Mouse (Mus musculus) cerebellum, postnatal 25 days (tissue): ENCODE measurements at regions not wholly inside any gene's neighbourhood (a gene's known extent, or its start where the extent isn't known, plus 50 kb on each side); places are given as distances from the start of the nearest gene placed in this dataset.
A peak's percentile ranks its signal among the peaks of the same experiment; 100 is the strongest.

Source experiments
- DNase-seq, 2 experiments: peaks; one replicate each; pipeline ENCODE4 v3.0.0; 2021; ENCODE audit warnings: mixed read lengths in 2 of 2

DNA sequence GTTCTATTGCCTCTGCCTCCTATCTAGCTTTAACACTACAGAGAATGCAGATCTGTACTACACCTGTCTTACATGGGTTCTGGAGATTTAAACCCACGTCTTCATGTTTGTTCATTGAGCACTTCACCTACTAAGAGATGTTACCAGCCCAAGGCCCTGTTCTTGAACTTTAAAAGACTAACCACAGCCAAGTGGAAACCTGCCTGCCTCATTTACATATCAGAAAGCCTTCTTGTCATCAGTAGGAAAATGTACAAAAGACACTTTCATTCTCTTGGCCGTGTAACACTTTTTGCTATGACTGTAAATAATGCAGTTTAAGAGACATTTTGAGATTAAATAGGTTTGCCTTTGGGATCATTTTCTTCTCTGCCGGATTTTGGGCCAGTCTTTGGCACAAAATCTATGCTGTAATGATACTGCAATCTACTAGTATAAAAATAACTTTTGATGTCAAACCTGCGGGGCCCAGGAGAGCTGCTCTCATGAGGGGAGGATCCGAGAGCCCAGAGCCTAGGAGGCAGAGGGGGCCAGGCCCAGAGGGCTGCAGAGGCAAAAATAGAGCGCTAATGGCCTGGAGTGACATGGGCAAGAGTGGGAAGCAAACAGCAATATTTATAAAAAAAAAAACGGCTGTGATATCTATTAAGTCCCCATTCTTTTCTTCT, 318.4 kb upstream of the Myo3a start:
- peak in 1 of 2 experiments; percentile 43 for DNase-seq

DNA sequence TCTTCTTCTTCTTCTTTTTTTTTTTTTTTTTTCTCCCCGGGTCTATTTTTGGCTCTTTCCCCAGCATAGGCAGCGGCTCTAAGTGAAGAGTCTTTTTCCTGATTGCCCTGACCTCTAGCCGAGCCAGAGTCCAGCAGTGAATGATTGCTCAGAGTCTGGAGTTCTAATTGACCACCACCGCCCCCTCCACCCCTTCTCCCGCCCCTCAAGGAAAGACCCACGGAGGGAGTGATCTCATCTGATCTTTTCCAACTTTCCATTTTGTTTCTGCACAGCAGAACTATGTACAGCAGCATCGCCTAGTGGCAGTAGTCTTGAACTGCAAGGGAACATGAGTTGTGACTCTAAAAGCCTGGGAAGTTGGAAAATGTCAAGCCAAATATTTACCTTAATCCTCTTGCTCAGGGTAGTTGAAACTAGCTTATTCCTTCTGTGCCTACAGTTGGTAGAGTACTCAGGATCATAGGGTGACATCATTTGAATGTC, 317.8 kb upstream of the Myo3a start:
- DNase-seq = peak; percentile 86 to 92

DNA sequence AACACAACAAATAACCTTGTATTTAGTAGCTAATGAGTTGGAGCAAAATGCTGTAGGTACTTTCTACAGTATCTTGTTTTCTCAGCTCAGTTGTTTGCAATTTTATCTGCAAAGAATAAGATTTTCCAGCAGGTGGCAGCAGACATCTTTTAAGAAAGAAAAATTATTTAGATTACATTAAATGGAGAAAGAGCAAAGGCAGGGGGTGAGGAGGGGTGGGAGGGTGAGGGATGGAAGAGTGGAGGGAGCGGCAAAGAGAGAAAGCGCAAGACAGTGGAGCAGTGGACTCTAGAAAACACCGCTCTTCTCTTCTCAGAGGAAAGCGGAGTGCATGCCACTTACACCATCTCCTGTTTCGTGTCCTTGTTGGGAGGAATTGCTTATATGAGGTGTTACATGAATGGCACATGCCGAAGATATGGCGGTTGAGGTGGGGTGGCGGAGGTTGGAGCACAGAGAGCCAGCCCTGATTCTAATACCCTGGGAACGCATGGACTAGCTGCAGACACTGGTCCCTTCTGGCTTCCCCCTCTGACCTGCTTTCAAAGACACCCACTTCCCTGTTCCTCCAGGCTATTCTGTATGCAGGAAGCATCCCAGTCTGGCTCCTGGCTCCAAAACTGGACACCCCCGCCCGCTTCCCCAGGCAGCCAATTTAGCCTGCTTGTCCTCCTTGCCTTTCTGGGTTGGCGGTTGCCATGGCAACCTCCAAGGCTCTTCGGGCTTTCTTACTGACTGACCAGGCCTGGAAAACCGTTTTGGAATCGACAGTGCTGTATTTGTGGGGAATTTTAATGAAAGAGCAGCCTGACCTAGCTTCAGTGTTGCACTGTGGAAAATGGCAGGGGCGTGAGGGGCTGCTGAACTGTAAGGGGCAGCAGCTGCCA, 309.3 kb upstream of the Myo3a start:
- DNase-seq = peak; percentile 88 to 91

DNA sequence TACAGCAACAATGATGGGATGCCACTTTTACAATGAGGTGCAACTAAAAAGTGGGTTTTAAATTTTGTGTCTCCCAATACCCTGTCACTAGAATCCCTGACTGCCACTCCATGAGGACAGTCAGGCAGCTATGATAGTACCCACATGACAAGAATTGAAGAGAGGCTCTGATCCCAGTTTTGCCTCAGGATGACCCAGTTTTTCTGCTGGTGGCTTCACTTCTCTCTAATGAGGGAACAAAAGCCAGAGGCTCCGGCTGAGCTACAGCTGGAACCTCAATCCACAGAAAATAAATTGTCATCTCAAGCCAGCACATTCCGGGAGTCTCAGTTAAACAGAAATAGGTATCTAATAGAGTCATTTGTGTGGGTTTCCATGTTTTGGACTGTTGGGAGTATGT, 308.2 kb upstream of the Myo3a start:
- DNase-seq = peak; percentile 17 to 41

DNA sequence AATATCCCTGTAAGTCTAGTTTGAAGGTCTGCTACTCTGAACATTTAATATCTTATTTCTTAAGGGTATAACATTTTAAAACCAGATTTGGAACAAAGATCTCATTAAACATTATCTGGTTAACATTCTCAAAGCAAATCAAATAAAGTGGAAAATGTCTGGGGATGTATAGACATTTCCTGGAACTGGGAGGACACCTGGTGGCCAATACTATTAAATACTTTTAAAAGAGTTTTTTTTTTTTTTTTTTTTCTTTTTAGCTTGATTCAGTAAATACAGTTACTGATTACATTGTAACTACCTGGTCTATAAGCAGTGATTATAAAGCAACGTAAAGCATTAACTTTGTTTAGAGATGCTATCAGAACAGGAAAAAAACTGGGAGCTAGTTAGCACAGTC, 299.6 kb upstream of the Myo3a start:
- peak in 1 of 2 experiments; percentile 27 for DNase-seq

DNA sequence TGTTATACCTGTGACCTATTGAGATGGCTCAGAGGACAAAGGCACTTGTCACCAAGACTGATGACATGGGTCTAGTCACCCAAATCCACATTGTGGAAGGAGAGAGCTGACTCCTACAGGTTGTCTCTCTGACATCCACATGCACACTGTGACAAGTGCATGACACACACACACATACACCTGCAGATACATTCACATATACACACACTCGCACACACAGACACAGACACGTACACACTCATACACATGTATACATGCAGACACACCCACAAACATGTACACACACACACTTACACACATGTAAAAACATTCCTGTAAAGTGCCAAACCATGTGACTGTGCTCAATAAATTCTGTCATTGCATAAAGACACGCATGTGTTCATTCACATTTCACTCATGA, 287.3 kb upstream of the Myo3a start:
- DNase-seq = no peak

DNA sequence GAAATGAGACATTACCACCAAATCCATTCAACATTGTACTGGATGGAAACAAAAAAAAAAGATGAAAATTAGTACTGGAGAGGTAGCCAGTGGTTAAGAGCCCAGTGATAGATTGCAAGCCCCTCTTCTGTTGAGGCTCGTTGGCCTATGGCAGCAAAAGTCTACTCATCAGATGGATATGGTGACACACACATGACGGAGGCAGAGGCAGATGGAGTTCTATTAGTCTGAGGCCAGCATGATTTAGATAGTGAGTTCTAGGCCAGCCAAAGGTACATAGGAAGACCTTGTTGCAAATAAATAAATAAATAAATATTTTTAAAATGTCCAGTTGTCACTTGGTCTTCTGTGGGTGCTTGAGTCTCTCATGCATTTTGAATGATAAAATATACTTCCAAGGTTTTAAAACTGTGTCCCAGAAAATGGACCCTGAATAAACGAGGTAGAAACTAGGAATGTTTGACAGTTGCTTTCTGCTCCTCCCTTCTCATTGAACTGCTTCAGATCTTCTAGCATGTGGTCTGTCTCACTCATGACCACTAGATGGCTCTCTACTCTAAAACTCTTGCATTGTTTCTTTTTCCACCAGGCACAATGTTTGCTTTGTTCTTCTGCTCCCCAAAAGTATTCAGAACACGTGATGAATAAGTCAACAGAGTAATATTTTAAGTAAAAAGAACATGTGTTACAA, 286.4 kb upstream of the Myo3a start:
- peak in 1 of 2 experiments; percentile 30 for DNase-seq

DNA sequence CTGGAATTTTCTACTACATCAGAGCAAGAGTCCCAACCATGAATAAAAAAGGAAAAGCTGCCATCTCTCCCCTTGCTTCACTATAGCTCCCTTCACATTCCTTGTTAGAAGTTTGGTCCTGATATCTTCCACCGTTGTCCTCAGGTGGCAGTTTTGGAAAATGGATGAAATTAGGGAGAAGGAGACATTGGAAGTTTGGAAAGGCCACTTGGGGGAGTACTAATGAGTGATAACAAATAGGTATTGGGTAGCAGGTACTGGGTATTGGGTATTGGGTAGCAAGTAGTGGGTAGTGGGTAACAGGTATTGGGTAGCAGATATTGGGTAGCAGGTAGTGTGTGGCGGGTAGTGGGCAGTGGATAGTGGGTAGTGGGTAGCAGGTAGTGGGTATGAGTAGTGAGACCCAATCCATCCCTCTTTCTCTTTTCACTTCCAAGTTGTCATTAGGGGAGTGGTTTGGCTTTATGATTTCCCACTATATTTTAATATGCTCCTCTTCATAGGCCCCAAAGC, 285.8 kb upstream of the Myo3a start:
- DNase-seq = no peak

DNA sequence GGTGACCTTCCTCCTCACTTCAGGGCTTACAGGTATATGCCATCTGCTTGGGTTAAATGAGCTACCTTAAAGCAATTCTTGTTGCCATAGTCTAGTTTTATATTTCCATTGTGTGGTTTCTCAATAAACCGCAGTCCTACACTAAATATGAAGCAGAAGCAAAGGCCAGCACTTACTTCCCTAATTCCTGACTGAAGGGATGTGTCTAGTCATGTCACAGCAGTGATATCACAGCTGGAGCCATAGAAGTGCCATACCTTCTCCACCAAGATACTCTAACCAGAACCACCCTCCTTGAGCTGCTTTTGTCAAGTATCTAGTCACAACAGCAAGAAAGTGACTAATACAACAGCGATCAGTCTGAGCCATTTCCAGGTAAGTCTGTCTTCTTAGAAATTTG, 283.6 kb upstream of the Myo3a start:
- DNase-seq = no peak

DNA sequence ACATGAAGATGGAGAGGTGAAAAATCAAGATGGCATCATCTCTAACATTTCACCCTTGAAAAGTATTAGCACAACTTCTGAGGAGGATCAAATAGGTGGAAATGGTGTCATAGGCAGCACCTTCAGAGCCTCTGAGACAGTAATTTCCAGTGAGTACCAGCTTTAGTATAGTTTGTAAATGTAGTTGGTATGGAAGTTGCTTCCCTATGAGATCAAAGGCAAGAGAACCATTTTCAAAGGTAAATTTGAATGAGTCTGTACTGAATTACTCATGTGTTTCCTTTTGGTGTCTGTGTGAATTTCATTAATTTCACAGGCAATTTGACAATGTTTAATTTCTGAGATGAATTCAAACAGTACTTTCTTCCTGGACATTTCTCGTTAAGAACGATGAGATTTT, 280.8 kb upstream of the Myo3a start:
- DNase-seq = no peak

DNA sequence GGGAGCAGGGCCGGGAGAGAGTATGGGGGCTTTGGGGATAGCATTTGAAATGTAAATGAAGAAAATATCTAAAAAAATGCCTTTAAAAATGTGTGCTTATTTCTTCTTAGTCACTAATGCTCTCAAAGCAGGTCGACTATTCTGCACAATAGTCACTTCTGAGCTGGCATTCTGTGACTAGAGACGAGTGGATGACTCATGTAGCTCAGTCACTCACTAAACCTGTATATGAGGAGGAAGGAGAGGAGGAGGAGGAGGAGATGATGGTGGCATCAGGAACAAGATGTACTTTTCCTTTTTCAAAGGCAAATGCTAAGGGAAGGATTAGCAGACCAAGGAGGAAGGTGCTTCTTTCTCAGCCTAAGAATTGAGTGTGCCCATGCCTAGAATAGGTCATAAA, 276.0 kb upstream of the Myo3a start:
- no peak for DNase-seq

DNA sequence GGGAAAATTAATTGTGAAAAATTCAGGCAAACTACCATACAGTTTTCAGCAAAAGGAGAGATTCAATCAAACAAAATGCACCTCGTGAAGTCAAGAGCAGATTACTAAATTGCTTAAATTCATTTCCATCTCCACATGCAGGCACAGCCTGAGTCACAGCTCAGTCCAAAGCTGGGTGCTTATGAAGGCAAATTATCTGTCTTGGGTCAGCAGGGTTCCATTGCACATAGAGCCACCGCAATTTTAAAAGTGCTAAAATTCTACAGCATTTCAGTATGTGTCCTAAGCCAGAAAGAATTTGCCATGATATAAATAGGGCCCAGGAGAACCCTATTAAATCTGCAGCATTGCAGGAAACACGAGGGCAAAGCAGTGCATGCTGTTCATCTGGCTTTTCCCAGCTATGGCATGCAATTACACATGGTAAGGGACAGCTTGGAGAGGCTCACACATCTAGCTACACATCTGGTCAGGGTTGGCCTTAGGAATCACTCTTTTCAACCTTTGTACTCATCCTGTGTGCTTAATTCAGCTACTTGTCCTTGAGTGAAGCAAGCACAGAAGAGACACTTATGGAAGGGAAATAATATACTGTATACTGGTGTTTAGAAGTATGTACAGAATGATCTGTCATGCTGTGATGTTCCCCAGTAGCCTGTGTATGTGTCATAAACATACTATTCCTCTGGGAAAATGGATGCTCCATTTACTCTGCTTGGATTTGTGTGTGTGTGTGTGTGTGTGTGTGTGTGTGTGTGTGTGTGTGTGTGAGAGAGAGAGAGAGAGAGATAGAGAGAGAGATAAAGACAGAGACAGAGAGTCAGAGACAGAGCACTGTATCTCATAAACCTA, 271.0 kb upstream of the Myo3a start:
- DNase-seq = no peak

DNA sequence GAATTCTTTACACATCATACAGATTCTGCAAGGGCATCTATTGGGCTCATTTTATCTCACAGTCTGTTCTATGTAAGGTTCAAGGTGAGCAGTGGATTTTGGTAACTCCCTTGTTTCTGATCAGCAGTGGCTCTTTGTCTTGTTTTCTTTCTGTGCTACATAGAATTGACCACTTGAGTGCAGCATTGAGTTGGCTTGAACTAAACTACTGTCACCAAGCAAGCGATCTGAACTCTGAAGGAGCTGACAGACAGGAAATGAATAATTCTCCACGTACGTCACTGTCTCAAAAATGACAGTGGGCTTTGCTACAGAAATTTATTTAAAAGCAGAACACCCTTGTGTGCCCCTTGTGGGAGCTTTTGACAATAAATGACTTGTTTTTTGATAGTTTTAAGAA, 268.9 kb upstream of the Myo3a start:
- DNase-seq = peak in 1 of 2 experiments; percentile 28

DNA sequence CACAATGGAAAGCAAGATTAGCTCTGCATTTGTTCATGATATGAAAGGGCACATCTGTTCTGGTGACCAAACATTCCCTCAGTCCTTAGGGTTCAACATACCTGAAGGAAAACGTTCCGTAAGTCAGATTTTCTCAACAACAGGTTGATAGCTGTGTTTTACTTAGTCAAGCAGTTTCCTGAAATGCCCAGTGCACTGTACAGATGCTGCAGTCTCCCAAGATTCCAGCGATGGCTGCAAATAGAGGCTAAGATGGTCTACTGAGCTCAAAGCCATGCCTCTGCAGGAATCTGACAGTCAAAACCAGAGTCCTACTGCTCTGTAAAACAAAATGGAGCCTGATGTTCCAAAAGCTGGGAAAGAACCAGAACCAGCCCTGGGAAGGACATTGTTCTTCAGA, 268.5 kb upstream of the Myo3a start:
- DNase-seq = no peak

DNA sequence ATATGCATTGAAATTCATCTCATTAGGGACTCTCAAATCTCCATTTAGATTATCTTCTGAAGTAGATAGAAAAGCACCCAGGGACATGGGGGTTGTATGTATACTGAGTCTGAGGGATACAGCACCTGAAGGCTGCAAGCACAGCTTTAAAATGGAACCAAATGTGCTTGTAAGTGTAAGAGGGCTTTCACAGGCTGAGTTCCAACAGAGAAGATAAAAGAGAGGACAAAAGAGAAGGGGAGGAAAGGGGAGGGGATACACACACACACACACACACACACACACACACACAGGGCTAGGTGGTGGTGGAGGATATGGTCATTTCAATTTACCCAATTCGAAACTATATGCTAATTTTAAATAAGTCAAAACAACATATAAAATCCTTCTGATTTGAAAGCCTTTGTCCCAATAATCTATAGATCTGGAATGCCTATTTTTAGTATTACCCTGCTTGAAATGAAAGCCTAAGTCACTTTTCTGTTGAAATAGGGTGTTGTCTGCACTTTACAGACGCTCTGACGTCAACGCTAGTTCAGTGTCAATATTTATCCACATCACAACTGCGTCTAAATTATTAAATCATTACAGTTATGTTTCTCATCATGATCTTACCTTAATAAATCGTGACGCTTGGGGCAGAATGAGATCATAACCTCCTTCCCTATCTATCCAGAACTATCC, 263.8 kb upstream of the Myo3a start:
- no peak for DNase-seq

DNA sequence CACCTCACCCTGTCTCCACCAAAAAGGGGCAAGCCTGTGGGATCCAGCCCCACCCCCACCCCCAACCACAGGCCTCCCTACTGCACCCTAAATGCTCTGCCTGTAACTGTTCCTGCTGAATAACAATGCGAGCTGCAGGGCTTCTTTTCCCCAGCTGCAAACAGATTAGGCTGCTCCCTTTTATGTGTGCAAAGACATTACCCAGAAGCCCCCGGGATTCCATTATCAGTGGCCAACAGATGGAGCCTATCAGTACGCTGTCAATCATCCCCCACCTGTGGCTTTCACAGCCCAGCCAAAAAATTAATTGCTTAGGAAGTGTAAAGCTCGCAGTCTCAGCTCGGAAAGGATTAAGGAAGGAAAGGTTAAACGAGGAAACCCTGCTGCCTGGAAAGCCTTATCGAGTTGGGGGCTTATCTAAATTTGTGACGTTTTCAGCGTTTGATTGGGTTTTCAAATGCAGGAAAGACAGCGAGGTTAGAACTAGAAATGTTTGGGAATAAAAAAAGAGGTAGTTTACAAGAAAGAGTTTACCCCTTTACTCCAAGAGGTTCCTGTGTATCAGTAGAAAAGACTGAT, 263.2 kb upstream of the Myo3a start:
- peak in 1 of 2 experiments; percentile 19 for DNase-seq

DNA sequence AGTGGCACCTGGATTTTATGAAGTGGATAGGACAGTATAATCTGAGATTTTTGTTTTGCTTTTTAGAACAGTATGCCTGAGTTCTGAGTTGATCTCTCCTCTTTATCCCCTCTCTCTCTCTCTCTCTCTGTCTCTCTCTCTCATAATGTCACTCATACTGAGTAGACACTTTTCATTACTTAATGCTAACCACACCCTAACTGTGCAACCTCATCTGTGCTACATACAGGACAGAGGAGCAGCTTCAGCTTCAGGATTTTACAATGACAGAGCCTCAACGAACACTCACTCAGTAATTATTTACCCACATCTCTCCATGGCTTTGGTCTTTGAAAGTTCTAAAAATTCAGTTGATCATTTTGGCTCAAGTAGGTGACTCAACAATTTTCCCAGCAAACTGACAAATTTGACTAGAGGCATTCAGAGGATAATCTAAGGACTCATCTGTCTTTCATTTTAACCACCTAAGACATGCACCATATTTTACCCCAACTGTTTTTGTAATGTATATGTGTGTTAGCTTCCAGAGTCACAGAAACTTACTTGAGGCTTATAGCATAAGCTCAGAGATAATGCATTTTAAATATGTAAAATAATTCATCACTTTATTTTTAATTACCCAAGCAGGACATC, 256.4 kb upstream of the Myo3a start:
- no peak for DNase-seq

DNA sequence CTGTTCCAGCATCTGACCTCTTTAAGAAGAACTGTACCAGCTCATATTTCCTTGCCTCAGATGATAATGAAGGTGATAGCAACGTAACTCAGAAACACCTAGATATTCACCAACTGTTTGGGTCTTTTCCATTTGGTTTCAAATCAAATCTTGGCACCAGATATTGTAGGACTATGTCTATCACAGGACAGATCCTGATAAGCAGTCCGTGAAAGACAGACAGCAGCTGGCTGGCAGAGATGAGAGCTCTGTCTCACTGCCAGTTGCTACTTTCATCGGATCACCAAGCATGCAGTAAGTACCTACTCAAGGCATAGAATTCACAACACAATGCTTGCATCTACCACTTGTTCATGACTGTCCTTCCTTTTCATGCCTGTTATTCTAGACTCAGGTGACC, 252.7 kb upstream of the Myo3a start:
- DNase-seq = no peak

DNA sequence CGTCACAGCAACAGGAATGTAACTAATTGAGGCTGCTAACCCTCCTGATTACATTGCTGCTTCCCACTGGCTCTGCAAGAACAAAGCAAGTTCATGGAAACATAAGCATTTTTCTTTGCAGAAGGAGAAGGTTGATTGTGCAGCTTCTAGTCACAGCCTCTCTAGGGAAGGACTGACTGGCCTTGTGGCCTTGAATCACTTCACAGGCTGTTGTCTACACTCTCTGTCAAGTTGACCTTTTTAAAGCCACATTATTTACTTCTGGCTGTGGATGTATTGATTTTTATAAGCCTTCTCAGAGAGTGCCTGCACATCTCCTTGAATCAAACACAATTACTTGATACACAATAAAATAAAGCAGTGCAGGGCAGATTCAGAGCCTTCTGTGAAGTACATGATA, 251.8 kb upstream of the Myo3a start:
- no peak for DNase-seq

DNA sequence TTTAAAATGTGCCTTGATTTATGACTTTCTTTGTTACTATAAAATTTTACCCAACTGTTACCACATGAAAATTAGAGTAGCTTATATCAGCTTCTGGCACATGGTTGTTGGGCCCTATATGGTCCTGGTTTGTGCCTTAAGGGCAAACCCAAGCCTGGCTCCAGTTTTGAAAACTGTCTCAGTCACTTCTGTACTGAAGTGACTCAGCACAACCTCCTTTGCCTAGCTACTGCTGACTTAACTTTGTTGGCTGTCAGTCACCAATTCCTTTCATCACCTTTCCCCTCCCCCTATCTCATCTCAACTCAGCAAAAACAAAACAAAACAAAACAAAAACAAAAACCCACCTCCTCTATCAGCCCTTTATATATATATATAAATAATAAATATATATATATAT, 251.0 kb upstream of the Myo3a start:
- no peak for DNase-seq

DNA sequence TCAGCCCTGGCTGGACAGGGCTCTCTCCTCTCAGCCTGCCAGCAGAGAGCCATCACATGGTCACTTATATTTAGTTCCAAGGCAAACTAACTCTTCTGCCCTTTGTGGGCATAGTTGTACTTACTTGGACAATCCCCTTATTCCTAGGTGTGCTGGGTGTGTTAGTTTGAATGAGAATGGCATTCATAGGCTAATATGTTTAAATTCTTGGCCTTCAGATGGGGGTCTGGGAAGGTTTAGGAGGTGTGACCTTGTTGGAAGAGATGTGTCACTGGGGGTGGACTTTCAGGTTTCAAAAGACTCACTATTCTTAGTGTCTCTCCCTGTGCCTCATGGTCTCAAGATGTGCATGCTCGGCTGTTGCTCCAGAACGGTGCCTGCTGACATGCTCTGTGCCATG, 250.5 kb upstream of the Myo3a start:
- DNase-seq = no peak
